Mouse (Mus musculus) kidney, adult 18-20 months (tissue): ENCODE data around the gene Ano2.

Source experiments
- DNase-seq: peaks from one replicate; pipeline ENCODE4 v3.0.0; 2021

Ano2 gene

DNA sequence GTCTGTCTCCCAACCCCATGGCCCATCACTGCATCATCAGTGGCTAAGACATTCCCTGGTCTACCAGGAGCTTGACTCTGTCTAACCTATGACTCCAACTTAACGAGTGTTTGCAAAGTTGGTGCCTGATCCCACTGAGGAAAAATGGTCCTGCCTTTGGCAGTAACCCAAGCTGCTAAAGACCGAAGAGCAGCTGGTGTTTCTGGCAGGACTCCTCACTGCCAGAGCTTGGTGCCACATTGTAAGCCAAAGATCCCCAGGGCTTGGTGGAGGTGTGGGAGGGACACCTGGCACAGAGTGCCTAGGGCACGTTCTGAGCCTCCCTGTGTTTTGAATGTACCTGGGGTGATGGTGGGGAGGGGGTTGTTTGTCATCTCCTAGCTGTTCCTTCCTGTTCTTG is 232.5 kb downstream of the Ano2 start:
- DNase-seq = no peak

DNA sequence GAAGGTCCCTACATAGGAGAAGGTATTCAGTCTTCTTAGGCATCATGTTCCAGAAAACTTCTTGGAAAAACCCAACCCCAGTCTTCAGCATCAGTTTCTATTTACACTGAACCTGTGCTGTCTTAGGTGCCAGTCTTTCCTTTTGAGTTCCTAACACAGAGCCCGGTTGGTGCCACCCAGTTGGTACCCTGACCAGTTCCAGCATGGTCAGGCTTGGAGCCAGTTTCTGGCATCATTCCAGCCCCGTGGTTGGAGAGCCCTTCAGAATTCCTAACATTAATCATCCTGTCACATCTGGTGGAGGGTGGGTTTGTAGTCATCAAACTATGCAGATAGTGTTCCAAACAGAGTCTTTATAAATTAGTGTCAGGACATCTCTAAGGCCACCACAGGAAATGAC is 234.8 kb downstream of the Ano2 start:
- no peak for DNase-seq

DNA sequence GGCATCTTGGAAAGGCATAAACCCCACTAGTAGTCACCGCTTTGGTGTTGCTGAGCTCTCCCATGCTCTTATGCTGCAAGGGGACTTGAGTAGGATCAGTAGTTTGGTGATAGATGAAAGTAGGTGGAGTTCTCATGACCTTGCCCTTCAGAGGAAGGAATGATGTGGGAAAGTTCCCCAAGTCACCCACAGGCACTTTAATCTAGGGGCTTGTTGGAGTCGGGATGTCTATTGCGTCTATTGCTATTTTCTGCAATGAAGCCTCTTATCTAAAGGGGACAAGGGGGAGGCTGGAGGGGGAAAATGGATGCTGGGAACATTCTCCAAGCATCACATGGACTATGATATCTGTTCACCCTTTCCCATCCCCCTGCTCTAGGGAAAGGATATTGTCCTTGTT is 235.6 kb downstream of the Ano2 start:
- no peak for DNase-seq

DNA sequence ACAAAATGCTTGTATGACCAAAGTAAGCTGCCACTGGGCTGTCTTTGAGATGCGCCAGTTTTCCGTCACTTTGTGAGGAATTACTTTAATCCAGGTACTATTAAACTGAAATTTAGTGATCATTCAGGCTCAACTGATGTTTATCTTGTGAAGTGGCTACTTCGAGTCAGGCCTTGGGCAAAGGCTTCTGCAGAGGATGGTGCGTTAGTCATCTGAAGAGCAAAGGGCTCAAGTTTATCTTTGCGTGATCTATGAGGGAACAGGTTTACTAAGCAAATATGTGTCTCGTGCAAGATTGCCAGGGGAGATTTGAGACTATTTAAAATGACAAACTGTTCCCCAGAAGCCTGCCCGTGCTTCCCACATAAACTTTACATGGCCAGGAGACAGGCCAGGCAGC is 241.7 kb downstream of the Ano2 start:
- DNase-seq = no peak

DNA sequence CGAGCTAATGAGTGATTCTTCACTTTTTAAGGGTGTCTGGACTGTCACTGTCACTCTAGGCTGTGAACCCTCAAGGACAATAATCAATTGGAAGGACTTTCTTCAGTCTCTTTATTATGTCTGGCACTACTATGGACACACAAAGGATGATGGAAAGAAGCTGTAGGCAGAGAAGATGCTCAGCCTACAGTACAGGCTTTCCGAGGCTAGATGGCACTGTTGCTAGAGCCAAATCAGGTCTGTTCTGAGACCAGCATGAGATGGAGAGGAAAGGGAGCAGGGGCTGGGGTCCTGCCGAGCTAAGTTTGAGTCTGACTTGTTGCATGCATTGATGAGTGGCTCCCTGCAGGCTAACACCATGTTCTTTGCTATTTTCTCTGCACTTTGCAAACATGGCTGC is 264.7 kb downstream of the Ano2 start:
- DNase-seq = peak; percentile 29

DNA sequence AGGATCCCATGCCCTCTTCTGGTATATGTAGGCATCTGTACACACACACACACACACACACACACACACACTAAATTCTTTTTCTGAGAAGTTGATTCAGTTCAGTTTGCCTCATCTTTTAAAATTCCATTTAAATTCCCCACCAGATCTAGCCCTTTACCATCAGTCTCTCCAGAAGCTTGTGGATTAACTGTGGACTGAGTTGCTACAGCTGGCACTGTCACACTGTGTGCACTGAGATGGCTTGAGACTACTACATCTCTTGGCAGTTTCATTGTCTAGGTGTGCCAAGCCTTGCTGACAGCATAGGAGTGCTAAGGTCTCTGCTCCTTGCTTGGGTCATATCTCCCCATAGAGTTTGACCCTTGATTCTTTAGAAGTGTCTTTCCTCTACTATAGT is 283.3 kb downstream of the Ano2 start:
- no peak for DNase-seq

DNA sequence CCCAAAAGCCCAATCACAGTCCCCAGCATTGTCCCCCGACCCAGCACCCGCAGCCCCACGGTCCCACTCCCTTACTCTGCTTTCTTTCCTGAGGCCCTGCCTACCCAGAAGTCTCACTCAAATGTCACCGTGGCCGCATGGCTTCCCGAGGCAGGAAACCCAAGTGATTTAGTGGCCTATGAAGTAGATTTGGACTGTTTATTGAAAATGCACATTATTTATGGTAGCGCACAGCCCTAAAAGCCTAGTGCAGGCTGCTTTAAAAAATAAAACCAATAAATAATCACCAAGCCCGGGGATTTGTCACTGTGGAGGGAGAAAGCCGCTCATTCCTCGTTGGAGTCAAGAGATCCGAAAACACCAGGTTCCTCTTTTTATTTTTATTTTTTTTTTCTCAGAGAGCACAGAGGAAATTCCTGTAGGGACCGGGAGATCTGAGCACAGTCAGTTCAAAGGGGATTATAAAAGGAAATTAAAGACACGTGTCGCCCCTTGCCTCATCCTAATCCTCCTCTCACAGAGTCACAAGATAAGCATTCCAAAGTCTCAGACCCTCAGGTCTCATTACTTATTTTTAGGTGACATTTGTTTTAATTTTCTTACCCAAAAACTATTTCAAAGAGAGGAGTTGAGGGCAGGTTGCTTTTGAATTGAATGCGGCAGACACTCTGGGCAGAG is 285.7 kb downstream of the Ano2 start:
- DNase-seq = peak; percentile 6

DNA sequence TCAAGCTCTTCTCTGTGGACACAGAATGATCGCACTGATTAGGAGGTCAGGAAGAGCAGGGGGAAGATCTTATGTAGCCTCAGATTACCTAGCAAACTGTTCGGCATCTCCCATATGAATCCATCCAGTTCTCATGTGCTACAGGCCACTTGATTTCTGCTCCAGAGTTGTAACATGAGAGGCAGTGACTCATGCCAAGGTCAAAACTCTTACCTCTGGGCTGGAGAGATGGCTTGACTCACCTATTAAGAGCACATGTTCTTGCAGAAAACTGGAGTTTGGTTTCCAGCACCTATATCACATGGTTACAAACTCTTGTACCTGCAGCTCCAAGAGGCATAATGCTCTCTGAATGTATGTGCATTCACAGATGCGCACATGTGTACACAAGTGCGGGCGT is 289.4 kb downstream of the Ano2 start:
- DNase-seq = no peak

DNA sequence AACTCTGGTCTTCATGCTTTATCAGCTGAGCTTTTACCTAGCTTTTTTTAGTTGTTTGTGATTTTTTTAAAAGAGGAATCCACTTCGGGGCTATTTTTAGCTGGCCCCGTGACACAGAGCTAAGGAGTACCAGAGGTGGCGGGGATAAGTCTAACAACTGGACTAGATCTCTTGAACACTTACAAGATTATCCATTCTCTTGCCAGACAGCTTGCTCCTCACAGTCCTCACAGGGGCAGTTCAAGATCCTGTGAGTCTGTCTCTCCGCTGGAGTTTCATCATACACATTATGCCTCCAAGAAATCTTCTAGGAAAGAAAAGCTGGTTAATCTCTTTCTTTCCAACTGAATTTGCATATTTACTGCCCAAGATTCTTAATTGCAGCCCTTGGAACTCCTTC is 293.8 kb downstream of the Ano2 start:
- no peak for DNase-seq

DNA sequence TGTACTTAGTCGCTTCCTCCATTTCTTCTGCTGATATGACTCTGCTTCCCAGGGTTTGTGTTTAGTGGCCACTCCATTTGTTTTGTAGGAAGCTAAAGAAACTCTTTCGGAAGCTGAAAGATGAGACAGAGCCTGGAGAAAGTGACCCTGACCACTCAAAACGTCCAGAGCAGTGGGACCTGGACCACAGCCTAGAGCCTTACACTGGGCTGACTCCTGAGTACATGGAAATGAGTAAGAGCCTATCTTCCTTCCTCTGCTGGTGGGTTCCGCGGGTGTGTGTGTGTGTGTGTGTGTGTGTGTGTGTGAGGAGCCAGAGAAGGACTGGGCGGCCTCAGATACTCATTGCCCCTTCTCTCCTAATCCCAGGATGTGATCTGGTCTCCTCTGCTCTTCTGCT is 302.5 kb downstream of the Ano2 start:
- DNase-seq = peak; percentile 24

DNA sequence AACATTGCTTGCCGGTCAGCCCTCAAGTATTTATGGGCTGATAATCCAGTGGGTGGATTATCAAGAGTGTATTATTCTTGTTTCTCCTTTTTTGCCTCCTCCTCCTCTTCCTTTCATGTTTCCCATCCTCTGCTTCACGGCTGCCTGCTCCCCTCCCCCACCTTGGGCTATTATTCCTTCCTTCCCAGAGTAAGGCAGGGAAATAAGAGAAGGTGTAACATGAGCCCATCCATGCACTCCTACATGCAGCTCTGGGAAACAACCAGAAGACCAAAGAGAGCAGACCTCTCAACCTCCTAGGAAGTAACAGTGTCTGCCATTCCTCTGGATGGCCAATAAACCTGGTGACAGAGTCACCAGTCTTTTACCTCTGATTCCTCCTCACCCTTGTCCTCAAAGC is 311.6 kb downstream of the Ano2 start:
- DNase-seq = no peak

DNA sequence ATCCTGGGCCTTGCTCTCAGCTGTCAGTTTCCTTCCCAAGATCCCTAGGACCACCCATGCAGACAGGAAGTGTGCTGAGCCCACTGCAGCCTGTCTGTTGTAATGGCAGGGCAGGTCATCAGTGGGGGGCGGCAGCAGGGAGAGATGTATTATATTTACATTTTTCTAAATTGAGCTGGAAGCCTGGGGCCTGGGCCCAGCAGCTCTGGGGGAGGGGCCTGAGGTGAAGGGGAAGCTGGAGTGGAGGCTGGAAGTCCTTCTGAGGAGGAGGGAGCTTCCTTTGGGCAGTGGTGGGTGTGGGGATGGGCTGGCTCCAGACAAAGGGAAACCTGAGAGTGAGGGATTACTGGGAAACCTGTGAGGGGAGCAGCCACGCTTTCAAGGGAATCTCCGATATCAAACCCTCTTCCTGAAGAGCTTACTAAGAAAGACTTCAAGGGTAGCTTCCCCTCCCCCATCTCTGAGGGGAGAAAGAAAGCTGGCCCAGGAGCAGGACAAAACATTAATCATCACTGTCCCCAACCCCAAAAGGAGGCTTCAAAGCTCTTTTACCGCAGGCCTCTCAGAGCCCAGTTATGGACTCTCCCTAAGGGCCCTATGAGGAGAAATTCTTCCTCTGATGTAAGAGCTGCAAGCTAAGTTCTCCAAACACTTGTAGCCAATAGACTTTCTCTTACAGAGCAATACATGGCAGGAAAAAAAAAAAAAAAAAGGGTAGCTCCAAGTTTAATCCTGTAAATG is 313.0 kb downstream of the Ano2 start:
- DNase-seq = no peak

DNA sequence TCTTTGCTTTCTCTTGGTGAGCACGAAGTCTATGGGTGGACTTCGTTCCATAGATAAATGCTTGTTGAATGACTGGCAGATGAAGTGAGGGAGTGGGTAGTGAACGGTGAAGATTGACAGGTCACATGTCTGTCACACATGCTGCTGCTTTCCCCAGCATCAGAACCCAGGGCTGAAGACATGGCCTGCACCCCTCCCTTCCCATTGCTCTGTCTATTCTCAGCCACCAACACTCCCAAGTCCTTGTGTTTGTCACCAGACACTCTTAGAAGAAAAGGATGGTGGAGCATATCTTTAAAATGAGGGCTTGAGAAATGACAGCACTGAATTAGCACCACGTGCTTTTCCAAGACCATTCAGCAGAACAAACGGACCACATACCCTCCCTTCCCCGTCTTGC is 316.4 kb downstream of the Ano2 start:
- DNase-seq = no peak

DNA sequence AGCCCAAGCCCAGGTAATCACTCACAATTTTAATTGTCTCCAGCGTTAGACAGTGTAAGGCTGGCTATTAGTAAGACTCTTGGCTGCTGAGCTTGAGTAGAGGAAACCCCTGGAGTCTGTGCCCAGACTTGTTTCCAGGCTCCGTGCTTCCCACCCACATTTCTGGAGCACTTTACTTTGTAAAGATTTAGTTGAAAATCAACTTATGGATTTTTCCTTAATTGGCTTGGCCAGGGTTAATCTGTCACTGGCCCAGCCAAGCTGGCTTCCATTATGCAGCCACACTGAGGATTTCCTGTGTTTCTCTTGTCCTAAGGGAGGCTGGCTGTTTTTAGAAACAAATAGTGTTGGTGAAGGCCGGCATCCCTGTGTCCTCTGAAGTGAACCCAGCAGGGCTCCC is 318.9 kb downstream of the Ano2 start:
- peak; percentile 11 for DNase-seq

DNA sequence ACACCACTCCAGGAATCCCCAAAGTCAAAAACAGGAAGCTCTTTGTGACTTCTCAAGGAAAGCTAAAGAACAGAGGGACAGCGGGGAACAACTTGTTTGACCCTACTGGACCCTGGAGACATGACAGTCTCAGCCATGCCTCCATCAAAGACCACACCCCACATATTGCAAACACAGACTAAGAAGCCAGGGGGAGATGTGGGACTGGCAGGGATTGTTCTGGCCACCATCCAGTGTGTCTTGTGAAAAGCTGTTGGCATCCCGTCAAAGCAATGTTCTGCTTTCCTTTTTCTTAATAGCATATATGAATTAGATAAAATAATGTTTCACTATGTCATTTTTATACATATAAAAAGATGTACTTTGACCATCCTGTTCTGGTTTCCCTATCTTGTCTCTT is 326.8 kb downstream of the Ano2 start:
- no peak for DNase-seq

DNA sequence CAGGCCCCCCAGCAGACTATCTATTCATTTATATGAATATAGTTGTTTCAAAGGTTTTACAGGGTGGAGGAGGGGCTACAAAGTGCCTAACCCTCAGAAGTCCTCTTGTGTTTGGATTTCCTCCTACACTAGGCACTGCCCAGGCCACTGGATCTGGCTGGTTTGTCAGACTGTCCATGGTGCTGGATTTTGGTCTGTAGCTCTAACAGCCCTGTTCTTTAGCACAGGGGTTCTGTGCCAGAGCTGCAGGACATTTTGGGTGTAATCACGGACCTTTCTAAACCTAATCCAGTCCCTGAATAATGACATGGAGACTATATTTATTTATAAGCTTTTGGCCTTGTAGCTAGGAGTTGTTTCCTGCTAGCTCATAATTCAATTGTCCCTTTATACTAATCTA is 328.2 kb downstream of the Ano2 start:
- no peak for DNase-seq

DNA sequence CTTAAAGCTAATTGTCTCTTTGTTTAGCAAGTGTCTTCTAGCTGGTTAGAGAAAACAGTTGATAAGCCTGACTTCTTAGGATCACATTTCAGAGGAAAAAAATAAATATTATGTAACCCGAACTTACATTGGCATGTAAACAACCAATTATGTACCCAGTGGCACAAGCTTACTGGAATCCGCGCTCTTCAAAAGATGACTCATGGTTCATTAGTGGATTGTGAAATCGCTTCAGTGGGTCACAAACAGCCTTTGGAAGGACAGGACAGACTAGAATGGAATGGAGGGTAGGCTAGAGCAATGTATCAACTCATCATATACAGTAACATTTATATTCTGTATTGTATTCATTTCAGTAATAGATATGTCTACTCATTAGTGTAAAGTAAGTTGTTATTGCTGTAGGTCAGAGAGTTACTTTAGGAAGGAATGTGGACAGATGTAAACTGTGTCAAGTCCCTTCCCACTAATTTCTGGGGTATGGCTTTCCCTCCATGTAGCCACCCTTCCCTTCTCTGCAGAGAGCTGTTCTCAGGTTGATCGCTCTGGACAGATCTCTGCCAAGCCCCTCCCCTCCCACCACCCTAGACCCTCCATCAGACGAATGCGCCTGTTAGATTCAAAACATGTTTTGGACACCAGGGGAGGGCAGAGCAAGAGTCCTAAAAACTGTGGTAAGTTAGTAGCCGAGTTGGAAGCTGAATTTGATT is 343.6 kb downstream of the Ano2 start:
- DNase-seq = no peak

DNA sequence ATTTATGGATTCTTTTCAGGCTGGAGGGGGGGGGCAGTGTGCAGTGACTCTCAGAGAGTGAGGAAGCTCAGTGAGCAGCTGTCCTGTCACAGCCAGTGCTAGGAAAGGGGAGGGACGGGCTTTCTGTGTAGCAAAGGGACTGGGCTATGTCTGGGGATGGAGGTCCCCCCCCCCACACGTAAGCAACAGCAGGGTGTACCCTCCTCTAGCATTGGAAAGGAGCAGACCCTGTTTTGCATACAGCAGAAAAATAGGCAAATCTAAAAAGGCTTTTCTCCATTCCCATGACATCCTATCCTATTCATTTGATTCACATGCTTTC is 344.1 kb downstream of the Ano2 start:
- DNase-seq = no peak

DNA sequence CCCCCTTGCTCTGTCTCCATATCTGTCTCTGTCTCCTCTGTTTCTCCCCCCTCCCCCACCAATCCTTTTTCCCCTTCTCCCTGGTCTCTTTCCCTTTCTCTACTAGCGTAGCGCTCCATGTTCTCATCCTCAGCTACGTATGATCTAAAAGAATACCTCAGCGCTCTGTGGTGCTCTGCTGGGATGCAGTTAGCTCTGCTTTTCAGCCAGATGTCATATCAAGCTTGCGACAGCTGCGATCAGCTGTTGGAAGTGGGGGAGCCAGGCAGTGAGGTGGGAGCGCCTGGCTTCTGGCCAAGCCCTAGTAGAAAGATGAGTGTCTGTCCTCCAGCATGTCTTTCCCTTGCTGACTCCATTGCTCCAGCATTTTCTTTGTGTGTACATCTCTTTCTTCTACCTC is 344.5 kb downstream of the Ano2 start:
- DNase-seq = peak; percentile 10

DNA sequence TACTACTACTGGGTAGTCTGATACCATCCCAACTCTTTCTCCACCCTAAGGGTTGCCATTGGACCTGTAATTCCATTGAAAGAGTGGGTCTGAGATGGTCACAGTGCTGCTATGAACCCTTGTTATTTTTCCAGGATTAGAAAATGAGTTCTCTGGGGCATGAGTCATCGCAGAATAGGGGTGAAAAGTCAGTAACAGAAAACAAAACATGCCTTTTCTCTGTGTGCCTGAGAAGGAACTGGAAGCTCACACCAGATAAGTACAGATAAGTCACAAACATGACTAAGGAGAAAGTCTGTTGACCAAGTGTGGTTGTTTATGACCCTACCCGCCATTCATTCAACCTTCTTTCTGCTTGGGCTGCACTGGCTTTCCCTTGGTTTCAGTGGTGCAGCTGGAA is 345.4 kb downstream of the Ano2 start:
- DNase-seq = no peak

DNA sequence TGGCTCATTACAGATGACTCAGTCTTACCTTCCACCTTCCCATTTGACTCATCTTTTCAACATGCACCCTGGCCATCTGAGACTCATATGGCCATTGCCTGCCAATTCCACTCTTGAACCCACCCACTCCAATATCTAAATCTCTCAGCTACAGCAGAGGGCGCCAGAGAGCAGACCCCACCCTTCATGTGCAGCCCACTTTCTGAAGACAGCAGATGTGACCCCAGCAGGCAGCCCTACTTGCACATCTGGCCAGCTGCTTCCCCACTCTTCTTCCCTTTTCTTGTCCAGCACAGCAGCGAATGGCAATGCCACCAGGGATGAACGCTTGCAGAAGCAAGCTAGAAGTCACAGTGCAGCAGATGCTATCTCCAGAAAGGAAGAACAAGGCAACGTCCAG is 355.7 kb downstream of the Ano2 start:
- peak; percentile 32 for DNase-seq

DNA sequence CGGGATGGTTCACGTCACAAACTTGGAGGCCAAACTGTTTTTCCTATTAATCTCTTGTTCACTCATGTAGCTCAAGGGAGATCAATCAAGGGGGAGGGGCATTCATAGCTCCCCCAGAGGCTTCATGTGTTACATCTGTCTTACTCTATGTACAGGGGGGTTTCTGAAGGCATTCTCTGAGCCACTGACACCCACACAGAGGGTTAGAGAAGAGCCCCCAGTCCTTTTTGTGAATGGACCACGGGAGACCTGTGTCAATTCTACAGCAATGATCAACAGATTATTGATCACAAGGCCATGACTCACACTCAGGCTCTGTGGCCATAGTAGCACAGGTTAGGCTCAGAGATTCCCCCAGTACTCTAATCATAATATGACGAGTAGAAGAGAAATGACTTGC is 358.0 kb downstream of the Ano2 start:
- no peak for DNase-seq

DNA sequence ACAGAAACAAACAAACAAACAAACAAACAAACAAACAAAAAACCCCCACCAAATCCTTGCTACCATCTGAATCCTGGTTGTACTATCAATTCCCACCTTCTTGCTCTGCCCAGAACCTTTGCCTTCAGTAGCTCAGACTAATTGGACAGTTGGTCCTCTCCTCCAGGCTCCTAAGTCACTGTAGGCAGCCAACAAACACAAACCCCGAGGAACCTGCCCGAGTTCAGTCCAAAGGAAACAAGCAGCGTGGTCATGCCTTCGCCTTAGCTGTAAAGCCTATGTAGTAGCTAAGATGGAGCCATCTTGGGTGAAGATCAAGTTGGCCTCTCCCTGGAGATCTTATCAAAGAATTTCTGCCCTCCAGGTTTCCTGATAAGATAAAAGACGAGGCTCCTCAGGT is 362.9 kb downstream of the Ano2 start:
- no peak for DNase-seq

DNA sequence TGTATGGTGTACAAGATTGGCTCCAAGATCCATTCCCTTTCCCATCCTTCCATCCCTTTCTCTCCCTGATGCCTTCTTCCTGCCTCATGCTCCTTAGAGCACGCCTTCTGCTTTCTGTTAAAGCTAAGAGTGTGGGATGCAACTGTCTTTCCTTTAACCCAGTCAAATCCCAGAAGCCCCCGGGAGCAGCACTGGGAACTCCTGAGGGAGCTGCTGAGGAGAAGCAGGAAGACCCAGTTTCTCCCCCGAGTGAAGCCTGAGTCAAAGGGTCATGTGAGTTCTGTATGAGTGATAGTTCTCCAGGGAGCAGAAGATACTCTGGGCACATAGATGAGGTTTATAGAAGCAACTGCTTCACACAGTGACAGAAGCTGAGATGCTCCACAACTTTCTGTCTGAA is 367.5 kb downstream of the Ano2 start:
- DNase-seq = no peak

DNA sequence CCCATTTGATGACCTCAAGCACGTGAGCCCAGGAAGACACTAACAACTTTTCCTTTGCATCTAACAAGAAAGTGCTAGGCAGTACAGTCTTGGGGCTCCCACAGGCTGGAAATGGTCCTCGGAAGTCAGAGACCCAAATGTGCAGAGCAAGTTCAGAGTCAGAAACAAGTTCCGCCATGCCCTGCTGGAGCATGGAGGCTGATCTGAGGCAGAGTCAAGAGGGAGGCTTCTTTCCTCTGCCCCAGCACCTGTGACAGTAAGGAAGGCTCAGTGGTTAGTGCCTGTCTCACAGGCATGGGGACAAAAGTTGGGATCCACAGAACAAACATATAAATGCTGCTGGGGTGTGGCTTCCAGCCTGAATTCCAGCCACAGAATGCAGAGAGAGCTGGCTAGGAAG is 390.3 kb downstream of the Ano2 start:
- DNase-seq = no peak
